Mouse (Mus musculus) embryo, embryonic 9.5 days (tissue): Measurements from ENCODE around the gene Cog7.

Source experiments
- DNase-seq: peaks from one replicate; pipeline ENCODE4 v3.0.0-alpha.2; 2017; ENCODE audit errors: extremely low spot score

Gene Cog7

GRCm38 (mm10) chr7:121954891-121955669 is 26.4 kb downstream of the Cog7 start:
- DNase-seq: no peak

GRCm38 (mm10) chr7:121947513-121947912 is 34.0 kb downstream of the Cog7 start:
- no peak for DNase-seq

DNA sequence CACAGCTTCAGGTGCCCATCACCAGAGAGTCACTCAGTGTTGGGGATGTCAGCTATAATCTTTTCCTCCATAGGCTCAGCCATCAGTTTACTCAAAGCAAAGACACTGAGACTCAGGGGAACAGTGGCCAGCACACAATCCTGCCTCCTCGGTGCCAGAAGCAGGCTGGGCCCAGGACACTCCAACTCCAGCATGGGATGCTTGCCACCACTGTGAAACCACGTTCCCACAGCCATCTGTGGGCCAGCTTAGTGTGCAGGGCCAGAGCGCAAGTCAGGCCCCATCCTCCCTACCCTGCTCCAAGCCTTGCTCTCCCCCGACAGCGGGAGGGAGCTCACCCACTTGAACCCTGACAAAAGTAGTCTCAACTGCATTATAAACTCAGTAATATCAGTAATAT is 35.3 kb downstream of the Cog7 start:
- DNase-seq: no peak

GRCm38 (mm10) chr7:121942371-121942770 is 39.1 kb downstream of the Cog7 start:
- DNase-seq: no peak

GRCm38 (mm10) chr7:121941640-121942039 is 39.9 kb downstream of the Cog7 start:
- no peak for DNase-seq

GRCm38 (mm10) chr7:121941016-121941415 is 40.5 kb downstream of the Cog7 start:
- no peak for DNase-seq

DNA sequence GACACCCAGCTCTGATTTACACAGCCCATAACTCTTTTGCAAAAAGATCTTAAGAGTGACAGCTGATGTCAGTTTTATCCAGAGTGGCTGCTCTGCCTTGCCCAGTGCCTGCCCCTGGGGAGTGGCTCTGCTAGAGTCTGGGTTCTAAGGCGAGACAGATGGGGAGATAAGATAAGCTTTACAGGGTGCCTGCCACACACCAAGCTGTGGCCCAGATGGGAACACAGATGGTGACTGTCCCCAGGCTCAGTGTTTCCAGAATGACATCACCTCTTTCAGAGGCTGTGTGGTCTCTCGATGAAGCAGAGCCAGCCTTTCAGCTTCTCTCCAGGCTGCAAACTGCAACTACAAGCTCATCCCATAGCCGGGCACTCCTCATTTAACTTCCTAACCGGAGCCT is 41.8 kb downstream of the Cog7 start:
- DNase-seq: no peak

- no peak for DNase-seq
Observed at GRCm38 (mm10) chr7:121939244-121939643, 42.3 kb downstream of the Cog7 start.

DNA sequence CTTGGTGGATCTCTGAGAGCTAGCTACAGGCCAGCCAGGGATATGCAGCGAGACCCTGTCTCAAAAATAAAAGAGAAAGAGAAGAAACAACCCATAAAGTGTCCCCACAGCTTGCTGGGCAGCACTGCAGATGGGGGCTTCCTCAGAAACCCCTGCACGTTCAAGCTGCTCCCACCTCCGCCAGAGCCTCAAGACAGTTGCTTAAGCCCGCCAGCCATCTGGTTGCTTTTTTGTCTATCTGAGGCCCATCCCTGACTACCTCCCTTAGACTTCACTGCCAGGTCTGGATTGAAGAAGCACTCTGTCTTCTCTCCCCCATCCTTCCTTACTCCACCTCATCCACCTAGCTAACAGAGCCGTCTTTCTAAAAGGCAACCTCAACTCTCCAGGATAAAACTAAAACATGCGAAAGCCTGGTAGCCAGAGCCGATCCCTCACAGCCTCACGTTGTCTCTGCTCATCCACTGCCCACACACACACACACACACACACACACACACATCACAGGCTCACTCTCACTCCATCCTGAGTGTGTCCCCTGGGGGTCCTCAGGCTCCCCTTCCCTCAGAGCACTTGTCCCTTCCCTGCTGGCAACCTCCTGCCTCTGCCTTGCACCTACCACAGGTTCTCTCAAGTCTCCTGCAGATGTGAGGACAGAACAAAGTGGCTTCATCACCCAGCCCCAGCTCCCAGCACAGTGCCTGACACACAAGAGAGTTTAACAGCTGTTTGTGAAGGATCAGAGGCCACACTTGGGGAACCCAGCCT is 43.2 kb downstream of the Cog7 start:
- DNase-seq: no peak

GRCm38 (mm10) chr7:121936861-121937630 is 44.5 kb downstream of the Cog7 start:
- DNase-seq: no peak

DNA sequence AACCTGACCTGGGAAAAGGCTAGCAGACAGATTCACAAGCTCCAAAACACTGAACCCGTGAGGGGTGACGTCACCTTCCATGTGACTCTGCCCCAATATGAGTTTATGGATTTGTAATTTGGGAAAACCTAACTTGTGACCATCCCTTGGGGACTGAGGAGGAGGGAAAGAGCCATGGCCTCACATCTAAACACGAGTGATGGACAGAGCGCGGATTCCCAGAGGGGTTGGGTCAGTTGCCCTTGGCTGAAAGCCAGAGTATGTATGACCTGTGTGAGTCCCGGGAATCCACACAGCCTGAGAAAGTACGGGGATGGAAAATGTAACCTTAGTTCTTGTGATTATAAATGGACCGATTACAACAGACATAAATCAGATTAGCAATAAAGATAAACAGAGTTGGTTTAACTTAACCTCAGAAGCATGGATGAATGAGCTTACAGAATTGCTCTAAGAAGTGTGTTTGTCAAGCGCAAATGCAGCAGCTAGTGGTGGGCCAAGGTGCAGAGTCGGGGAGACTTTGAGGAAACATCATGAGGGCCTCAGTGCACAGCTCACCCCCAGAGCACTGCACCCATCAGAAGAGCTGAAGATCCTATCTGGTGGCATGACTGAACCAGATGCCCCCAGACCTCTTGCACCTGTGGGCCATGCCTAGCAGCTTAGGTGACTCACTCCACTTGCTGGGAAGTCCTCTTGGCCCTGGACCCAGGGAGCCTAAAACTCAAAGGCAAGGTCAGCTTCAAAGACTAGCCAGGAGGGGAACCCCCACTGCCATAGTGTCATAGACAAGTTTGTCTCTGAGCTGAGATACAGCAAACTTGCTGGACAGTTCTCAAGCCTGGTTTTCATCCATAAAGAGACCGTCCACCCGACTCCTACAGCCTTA is 45.4 kb downstream of the Cog7 start:
- no peak for DNase-seq

DNA sequence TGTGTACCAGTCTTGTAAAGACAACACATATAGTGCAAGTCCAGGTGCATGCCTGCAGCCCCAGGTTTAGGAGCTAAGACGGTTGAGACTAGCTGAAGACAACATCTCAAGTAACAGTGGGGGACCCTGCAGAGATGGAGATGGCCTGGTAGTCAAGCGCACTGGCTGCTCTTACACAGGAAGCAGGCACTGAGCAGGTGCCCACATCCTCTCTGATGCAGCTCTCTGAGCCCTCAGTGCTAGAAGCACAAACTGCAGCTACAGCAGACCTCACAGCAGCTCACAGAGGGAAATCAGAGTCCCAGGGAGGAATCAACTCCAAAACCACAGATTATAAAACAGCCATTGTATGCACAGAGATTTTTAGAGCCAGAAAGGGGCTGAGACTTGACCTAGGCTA is 47.2 kb downstream of the Cog7 start:
- no peak for DNase-seq

- no peak for DNase-seq
Observed at GRCm38 (mm10) chr7:121933675-121934074, 47.8 kb downstream of the Cog7 start.

DNA sequence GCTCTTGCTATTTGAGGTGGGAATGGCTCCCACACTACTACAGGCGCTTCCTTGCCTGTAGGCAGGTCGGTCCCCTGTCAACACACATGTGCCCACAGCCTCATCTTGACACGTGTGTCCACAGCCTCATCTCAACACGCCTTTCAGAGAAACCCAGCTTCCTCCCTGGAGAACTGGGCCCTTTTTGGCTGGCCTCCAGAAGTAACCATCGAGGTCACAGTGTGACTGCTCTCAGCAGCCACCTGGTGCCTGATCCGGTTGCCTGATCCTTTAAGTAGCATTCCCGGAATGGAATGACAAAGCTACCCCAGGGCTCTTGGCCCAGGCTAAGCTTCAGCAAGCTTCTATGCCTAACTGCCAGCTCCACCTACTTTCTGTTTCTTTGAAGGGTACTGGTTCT is 50.3 kb downstream of the Cog7 start:
- DNase-seq: no peak

DNA sequence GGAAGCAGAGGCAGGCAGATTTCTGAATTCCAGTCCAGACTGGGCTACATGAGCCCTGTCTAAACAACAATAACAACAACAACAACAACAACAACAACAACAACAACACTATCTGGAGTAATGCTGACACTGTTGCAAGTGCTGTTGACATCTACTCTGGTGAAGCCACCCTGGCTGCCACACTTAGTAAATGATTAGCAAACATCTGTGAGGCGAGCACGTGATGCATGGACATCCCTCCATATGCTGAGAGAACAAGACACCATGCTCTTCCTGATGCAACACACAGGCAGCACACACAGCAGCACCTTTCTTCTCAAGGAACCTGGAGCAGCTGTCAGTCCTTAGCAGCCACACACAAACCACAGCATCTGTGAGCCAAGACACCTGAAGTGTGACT is 53.6 kb downstream of the Cog7 start:
- DNase-seq: no peak

DNA sequence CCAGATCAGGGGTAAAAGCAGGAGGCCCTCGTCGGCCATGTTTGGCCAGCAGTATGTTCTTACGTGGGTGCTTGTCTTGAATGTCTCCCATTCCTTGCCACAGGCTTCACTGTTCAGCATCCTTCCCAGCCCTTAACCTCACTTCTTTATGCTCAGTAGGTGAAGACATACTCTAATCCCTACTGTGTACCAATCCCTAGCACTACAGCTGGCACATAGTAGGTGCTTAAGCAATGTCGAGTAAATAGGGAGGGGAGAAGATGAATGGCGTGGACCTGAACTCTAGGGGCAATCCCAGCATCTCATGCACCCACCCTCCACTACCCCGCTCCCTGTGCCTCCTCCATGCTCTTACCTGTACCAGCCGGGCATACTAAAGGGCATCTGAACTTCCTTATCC is 57.1 kb downstream of the Cog7 start:
- no peak for DNase-seq

DNA sequence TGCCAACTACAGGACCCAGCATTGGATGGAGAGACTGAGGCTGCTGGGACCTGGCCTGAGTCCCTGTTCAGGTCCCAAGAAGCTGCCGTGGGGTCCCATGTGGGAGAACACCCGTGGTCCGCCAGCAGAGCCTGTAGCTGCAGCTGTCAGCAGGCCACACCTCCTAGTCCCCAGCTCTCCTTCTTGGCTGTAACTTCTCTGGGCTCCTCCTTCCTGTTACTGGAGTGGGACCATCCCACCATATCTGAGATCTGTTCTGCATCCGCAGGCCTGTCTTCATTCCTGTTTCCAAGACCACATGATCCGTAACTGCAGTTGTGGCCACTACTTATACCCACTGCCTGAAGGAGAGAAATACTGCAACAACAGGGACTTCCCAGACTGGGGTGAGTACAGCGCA is 67.6 kb downstream of the Cog7 start:
- DNase-seq: no peak

DNA sequence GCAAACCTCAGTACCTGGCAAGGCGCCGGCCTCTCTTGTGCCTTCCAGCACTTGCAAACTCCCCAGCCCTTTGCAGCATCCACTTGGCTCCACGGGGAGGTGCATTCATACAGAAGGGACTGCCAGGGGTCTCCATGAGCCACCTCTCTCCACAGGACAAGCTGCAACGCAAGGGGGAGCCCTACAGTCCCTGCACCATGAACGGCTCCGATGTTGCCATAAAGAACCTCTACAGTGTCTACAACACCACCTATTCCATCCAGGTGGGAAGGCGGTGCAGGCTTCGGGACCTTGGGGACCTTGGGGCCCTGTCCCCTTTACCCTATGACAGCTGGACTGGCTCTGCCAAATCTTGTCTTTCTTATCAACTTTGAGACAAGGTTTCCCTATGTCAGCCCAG is 69.3 kb downstream of the Cog7 start:
- no peak for DNase-seq

DNA sequence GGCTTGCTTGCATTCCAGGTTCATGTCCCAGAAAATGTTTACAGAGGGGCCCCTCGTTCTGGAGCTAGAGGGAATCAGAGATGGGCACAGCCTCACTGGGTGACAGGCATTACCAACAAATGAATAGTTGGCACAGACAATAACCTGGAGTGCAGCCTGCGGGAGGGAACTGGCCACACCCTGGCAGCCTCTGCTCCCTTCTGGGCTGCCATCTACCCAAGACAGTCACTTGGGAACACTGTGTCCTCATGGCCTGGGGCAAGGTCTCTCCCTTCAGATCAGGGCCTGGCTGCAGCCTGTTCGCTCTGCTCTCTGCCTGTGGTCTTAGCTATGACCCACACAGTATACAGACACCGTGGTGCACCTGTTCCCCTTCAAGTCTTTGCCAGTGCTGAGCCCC is 74.6 kb downstream of the Cog7 start:
- no peak for DNase-seq

DNA sequence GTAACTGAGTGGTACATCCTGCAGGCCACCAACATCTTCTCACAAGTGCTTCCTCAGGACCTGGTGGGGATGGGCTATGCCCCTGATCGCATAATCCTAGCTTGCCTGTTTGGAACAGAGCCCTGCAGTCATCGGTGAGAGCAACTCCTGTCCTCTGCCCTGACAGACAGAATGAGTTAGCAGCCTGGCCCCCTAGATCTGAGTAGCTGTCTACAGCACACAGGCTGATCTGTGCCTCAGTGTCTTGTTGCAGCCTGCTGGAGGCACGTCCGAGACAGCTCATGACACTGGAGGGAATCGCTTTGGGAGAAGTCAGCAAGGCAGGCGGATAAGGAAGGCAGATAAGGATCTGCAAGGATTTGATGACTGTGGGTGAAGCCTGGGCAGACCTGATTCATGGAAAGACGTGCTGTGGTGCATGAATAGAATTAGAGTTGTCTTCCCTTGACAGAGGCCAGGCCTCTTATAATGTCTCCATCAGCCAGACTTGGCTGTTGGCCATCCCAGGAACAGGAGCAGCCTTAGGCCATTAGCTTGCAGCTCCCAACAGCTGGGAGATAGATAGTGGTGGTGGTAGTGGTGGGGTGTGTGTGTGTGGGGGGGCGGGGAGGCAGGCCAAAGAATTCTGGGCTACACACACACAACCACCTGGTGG is 78.6 kb downstream of the Cog7 start:
- no peak for DNase-seq

- no peak for DNase-seq
Observed at GRCm38 (mm10) chr7:121899940-121900339, 81.6 kb downstream of the Cog7 start.
